ENCODE assay signal across 7 mouse cellular contexts in the genomic region with DNA sequence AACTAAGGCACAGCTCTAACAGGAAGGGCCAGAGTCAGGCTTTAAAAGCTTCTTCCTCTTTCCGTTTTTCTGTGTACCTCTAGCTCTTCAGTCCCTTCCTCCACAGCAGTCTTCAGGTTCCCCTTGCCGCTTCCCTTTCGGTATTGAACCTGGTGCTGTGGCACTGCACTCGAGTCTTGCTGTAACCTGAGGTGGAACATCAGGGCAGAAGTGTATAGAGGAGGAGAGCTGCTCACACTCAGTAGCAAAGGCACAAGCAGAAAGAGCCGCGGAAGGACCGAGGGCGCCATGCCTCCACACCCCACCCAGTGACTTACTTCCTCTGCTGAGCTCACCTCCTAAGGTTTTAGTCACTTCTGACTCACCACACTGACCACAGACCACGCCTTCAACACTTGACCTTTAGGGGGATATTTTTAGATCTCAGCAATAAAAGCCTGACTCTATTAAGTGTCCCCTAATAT. TPM values are rescaled to one million over a fixed set of nuclear protein-coding genes. Genes with fewer than 3 reads are reported as not detected.
DNase-seq lines count a peak whose midpoint lies in the region; ATAC-seq and TF ChIP-seq lines count a peak whose summit lies in the region.

A gene (minus strand): TSS at position 321 of the 464 bp plus-strand sequence.

- no peak for TF ChIP-seq RAD21 in MEL (IDR thresholded peaks at IDR 0.05; ENCODE audit: low read depth, low read length)

- H3K9ac ChIP-seq in MEL (ENCODE audit: control insufficient read depth, low read depth, low read length, poor library complexity, severe bottlenecking): peak within 1 kb of the TSS; percentile 69
- H3K9ac ChIP-seq in forebrain, embryonic 14.5 days (ENCODE audit: low read length): no peak within 1 kb of the TSS
- no peak within 1 kb of the TSS for H3K9ac ChIP-seq in neural tube, embryonic 15.5 days (replicated peaks)

- no peak within 1 kb of the TSS for H3K4me2 ChIP-seq in forebrain, embryonic 14.5 days (ENCODE audit: low read length)
- no peak within 1 kb of the TSS for H3K4me2 ChIP-seq in neural tube, embryonic 15.5 days

- H3K27me3 ChIP-seq in C2C12 (ENCODE audit: control insufficient read depth, insufficient read depth, insufficient read length) (no peaks in the 10 kb centered on the region), MEL (ENCODE audit: control insufficient read depth in 1 of 2, insufficient read depth in 2 of 2, low read length in 2 of 2) (no peaks in the 10 kb centered on the region)
- H3K27me3 ChIP-seq in forebrain, embryonic 14.5 days (replicated peaks; ENCODE audit: control insufficient read depth, insufficient read depth, low read length): no peaks in the 10 kb centered on the region
- no peaks in the 10 kb centered on the region for H3K27me3 ChIP-seq in neural tube, embryonic 15.5 days (replicated peaks)

- TF ChIP-seq CTCF in C2C12 (IDR thresholded peaks at IDR 0.05; ENCODE audit: control insufficient read depth, insufficient read depth, insufficient read length) (no peak), MEL (IDR thresholded peaks at IDR 0.05 in 2 of 3, conservative IDR thresholded peaks at IDR 0.05 in 1 of 3; ENCODE audit: control insufficient read depth in 1 of 3, insufficient read depth in 1 of 3, low read depth in 2 of 3, low read length in 3 of 3, poor library complexity in 1 of 3, severe bottlenecking in 1 of 3) (no peak)
- TF ChIP-seq CTCF in lung, adult 2 months (IDR thresholded peaks at IDR 0.05; ENCODE audit: insufficient read depth, low read length): no peak

- TF ChIP-seq POLR2A in MEL (IDR thresholded peaks at IDR 0.05; ENCODE audit: control insufficient read depth in 1 of 2, insufficient read depth in 1 of 2, low read depth in 1 of 2, low read length in 2 of 2, poor library complexity in 1 of 2): peak in 1 of 2 experiments; percentile 35; a peak in 1 of 4 replicates
- peak; percentile 20; the same call in 1 of the 2 replicates for TF ChIP-seq POLR2A in lung, adult 2 months (IDR thresholded peaks at IDR 0.05; ENCODE audit: borderline replicate concordance, extremely low read depth, low read depth, low read length)

- TF ChIP-seq EP300 in MEL (IDR thresholded peaks at IDR 0.05; ENCODE audit: low read depth in 1 of 2, low read length in 2 of 2): no peak

- H3K36me3 ChIP-seq in C2C12 (ENCODE audit: control insufficient read depth, insufficient read depth) (no peaks in the 10 kb centered on the region), MEL (ENCODE audit: control insufficient read depth in 1 of 2, insufficient read depth in 2 of 2, low read length in 2 of 2) (no peaks in the 10 kb centered on the region)
- H3K36me3 ChIP-seq in forebrain, embryonic 14.5 days (ENCODE audit: control insufficient read depth, insufficient read depth, low read length): no peaks in the 10 kb centered on the region
- H3K36me3 ChIP-seq in neural tube, embryonic 15.5 days: no peaks in the 10 kb centered on the region

- DNase-seq in MEL (ENCODE audit: low read depth, low spot score): peak; percentile 67
- no peak for DNase-seq in forebrain, embryonic 14.5 days (ENCODE audit: low spot score)
- peak; percentile 23 for DNase-seq in lung, adult 2 months
- no peak for DNase-seq in testis, postnatal 14 days (ENCODE audit: low spot score)

- H3K4me3 ChIP-seq in C2C12 (ENCODE audit: insufficient read depth, poor library complexity, severe bottlenecking) (peak within 1 kb of the TSS; percentile 30), MEL (ENCODE audit: control insufficient read depth in 1 of 2, insufficient read depth in 1 of 2, low read depth in 2 of 2, low read length in 2 of 2) (peak within 1 kb of the TSS; percentile 69 to 71; a peak in 3 of 4 replicates)
- no peak within 1 kb of the TSS for H3K4me3 ChIP-seq in forebrain, embryonic 14.5 days (ENCODE audit: low read depth, low read length)
- peak within 1 kb of the TSS; percentile 54 for H3K4me3 ChIP-seq in lung, adult 2 months (replicated peaks; ENCODE audit: extremely low read depth, low read depth, low read length)
- H3K4me3 ChIP-seq in neural tube, embryonic 15.5 days (replicated peaks): no peak within 1 kb of the TSS

- H3K79me3 ChIP-seq in C2C12 (ENCODE audit: low read depth): no peaks in the 10 kb centered on the region

- WGBS in forebrain, embryonic 14.5 days: 89% methylated on average over 9 of the region's 9 CpGs
- 80% methylated on average over 9 of the region's 9 CpGs for WGBS in lung, adult 2 months
- 86% methylated on average over 9 of the region's 9 CpGs for WGBS in neural tube, embryonic 15.5 days

- H3K27ac ChIP-seq in MEL (ENCODE audit: control insufficient read depth, low read depth, low read length): peak within 1 kb of the TSS; percentile 71
- H3K27ac ChIP-seq in forebrain, embryonic 14.5 days (ENCODE audit: low read depth, low read length): no peak within 1 kb of the TSS
- H3K27ac ChIP-seq in neural tube, embryonic 15.5 days (replicated peaks): no peak within 1 kb of the TSS

- no peak for ATAC-seq in forebrain, embryonic 14.5 days
- peak; percentile 76 for ATAC-seq in inflammation-experienced regulatory T-cells, adult 6 months
- no peak for ATAC-seq in neural tube, embryonic 15.5 days (ENCODE audit: low FRiP score)

- peak within 1 kb of the TSS; percentile 89 for H3ac ChIP-seq in C2C12 (ENCODE audit: control insufficient read depth, insufficient read length, low read depth)

- H3K4me1 ChIP-seq in MEL (ENCODE audit: control insufficient read depth in 1 of 2, insufficient read depth in 2 of 2, low read length in 2 of 2): no peaks in the 10 kb centered on the region
- H3K4me1 ChIP-seq in forebrain, embryonic 14.5 days (ENCODE audit: control insufficient read depth, insufficient read depth, low read length): no peaks in the 10 kb centered on the region
- H3K4me1 ChIP-seq in lung, adult 2 months (ENCODE audit: control insufficient read depth, insufficient read depth, low read length): no peaks in the 10 kb centered on the region; the same call in none of the 2 replicates
- H3K4me1 ChIP-seq in neural tube, embryonic 15.5 days: no peaks in the 10 kb centered on the region

- H3K79me2 ChIP-seq in C2C12 (ENCODE audit: control insufficient read depth, insufficient read depth): no peaks in the 10 kb centered on the region
- no peaks in the 10 kb centered on the region for H3K79me2 ChIP-seq in MEL (ENCODE audit: control insufficient read depth, insufficient read depth, low read length, poor library complexity)

- no peaks in the 10 kb centered on the region for H3K9me3 ChIP-seq in MEL (replicated peaks; ENCODE audit: insufficient read depth, low read length)
- H3K9me3 ChIP-seq in forebrain, embryonic 14.5 days (replicated peaks; ENCODE audit: control insufficient read depth, low read length): no peaks in the 10 kb centered on the region
- no peaks in the 10 kb centered on the region for H3K9me3 ChIP-seq in neural tube, embryonic 15.5 days (replicated peaks)

TF ChIP-seq in C2C12, 6 proteins besides CTCF, POLR2A, EP300 and RAD21:
- peak; percentile 87 for TF ChIP-seq FOSL1 (IDR thresholded peaks at IDR 0.05; ENCODE audit: insufficient read depth, low read length, poor library complexity, severe bottlenecking)
- TF ChIP-seq MYOG (IDR thresholded peaks at IDR 0.05; ENCODE audit: control insufficient read depth, extremely low read depth, insufficient read length): no peak
- no peak for TF ChIP-seq USF1 (IDR thresholded peaks at IDR 0.05; ENCODE audit: low read depth)
- peak; percentile 73 for TF ChIP-seq MAX (IDR thresholded peaks at IDR 0.05)
- no peak for TF ChIP-seq MYOD1 (IDR thresholded peaks at IDR 0.05; ENCODE audit: control insufficient read depth, insufficient read length, low read depth)

TF ChIP-seq in MEL, 35 proteins besides CTCF, POLR2A, EP300 and RAD21:
- TF ChIP-seq MYC (IDR thresholded peaks at IDR 0.05; ENCODE audit: low read depth, low read length): no peak
- 0 out of 2 replicates have a peak, but pooled peaks have one; percentile 50 for TF ChIP-seq TBP (IDR thresholded peaks at IDR 0.05; ENCODE audit: low read depth, low read length)
- TF ChIP-seq NELFE (IDR thresholded peaks at IDR 0.05; ENCODE audit: low read depth, low read length): no peak
- TF ChIP-seq HCFC1 (IDR thresholded peaks at IDR 0.05; ENCODE audit: low read depth, low read length): peak; percentile 41; the same call in 1 of the 2 replicates
- peak; percentile 57; the same call in 1 of the 2 replicates for TF ChIP-seq ELF1 (IDR thresholded peaks at IDR 0.05; ENCODE audit: low read depth, low read length)
TF ChIP-seq in MEL: peak in this region for 3.

RNA-seq across cellular contexts. Expression of the gene that starts here (rescaled TPM):
- 15.9 TPM for polyA plus RNA-seq in C2C12 (2012; fragmentation: generic; extraction: Trizol)
- not detected in 2 replicates for total RNA-seq in MEL (2012; rRNA removed)
- not detected for polyA plus RNA-seq in MEL (2012; ENCODE audit: insufficient read depth in 1 of 2, insufficient read length in 2 of 2, low read depth in 1 of 2, low replicate concordance in 2 of 2, missing spikeins in 1 of 2)
- polyA plus RNA-seq in forebrain, embryonic 14.5 days (2014; fragmentation: Nextera tagmentation; extraction: Ambion mirVana): 26.6 and 34.8 TPM in 2 replicates
- polyA plus RNA-seq in inflammation-experienced regulatory T-cells, adult 6 months (2017; shearing (Covaris generic)): under 1 TPM in 2 of 3 experiments, not detected in 1; 0.12 to 0.78 TPM
- 12.5 and 19.0 TPM in 2 replicates for polyA plus RNA-seq in lung, adult 2 months (2012; rRNA removed)
- 37.9 and 42.2 TPM in 2 replicates for polyA plus RNA-seq in neural tube, embryonic 15.5 days (2015; fragmentation: Nextera tagmentation; extraction: Ambion mirVana)

Comparison
In these comparisons a context has a peak if more than half of its experiments do, and no peak if none do; other contexts are left out.
1. Peak in DNase-seq, H3K4me3 ChIP-seq, H3K27ac ChIP-seq and H3K9ac ChIP-seq in MEL; RNA of the gene not detected or under 1 TPM.
2. Peak in ATAC-seq in inflammation-experienced regulatory T-cells, adult 6 months; RNA of the gene not detected or under 1 TPM.
3. H3K4me3 ChIP-seq: peak in C2C12 (single experiment) and lung, adult 2 months (single experiment); none in forebrain, embryonic 14.5 days (single experiment) and neural tube, embryonic 15.5 days (single experiment).